Mouse (Mus musculus): Measurements from ENCODE around the gene Acad8.

The Acad8 gene

DNA sequence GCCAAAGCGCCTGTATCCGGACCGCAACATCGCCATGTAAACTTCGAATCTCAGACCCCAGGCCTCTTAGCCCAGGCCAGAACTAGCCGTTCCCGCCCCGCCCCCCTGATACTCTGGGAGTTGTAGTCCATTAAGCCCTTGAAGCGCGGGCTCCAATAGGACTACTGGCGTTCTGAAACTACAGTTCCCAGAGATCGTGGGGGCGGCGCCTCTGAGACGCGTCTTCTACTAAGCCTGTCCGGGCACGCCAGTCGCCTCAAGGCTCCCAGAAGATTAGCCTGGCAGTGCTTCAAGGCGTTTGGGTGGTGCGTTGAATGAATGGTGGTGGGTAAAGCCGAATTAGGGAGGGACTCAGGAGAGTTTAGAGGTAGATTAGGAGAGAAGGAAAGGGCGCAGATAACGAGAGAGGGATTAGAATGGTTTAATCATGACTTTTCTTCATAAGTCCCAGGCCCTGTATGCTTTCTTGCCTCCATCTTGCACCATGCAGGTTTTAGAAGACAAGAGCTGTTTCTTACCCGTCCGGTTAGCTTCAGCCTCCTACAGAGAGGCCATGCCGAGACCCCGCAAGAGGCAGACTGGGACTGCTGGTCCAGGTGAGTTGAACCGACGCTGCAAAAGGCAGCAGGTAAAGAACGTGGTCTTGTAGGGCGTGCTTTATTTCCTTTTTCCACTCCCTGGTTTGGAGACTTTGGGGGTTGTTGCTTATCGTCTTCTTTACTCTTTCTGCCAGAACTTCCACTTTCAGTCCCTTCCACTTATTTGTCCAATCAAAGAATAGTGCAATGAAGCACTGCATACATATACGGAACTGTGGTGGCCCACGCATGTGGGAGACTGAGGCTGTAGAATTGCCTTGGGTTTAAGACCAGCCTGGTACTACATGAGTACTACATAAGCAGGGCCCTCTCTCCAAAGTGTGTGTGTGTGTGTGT, at the start of gene Acad8, which contains the start of gene Thyn1:
Gene Acad8 (minus strand): TSS at position 106 of the 935 bp plus-strand sequence.
Gene Thyn1 (plus strand): TSS at position 250 of the 935 bp plus-strand sequence.
- DNase-seq (ENCODE audit: low read depth), result peak; percentile 95

DNA sequence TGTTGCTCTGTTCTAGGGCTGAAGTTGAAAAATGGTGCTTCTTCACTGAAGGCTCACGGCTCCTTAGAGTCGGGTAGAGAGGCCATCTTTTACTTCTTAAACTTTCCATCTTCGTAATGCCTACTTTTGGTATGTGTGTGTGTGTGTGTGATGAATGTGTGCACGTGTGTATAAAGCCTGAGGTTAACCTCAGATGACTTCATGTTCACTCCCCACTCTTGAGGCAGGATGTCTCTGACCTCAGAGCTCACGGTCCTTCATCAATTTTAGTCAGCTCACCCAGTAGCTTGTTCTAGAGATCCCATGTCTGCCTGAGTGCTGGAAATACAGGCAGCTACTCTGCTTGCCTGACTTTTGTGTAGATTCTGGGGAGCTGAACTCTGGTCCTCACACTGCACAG, 44.5 kb upstream of the Acad8 start:
- DNase-seq (ENCODE audit: low read depth), result no peak

- DNase-seq (ENCODE audit: low read depth), result no peak
These were observed 31.4 kb upstream of the Acad8 start for GRCm38 (mm10) chr9:27030763-27031100.

DNA sequence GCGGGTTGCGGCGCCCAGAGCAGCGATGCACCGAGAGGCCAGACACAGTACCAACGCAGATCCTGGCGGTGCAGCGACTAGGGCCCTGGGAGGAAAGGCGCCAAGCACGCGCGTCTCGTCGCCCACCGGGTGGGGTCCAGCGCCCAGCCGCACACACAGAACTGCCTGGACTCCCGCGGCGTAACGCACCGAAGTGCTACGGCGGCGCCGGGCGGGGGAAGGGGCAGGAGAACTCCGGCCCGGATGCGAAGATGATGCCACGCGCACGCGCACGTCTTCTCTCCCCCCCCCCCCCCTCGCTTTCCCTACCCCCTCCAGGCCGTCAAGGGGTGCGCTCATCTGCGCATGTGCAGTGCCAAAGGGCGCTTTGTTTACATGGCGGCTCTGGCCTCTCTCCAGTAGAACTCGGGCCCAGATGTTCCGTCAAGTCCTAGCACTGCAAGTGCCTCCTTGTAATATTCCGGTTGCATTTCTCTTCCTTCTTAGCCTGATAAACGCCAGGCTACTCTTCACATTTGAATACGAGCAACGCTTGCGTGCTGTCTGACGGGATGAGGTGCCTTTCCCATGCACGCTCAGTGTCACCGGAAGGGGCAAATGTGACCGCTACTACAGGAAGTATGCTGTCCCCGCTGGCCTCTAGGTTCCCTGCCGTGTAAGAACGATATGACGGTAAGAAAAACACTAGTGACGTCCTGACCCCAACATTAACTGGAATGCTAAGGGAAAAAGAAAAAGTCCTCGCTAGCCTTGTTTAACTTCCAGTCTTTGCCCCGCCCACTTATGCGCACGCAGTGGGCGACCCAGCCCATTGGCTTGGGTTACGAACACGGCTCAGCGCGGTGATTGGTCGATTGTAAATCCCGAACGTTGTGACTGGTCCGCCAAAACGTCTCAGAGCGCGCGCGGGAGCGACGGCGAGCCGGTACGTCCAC, 30.7 kb upstream of the Acad8 start, which contains the start of the genes Vps26b and Ncapd3:
Gene Vps26b (minus strand): TSS at position 238 of the 935 bp plus-strand sequence.
Gene Ncapd3 (plus strand): TSS at position 348 of the 935 bp plus-strand sequence.
- DNase-seq (ENCODE audit: low read depth), result peak; percentile 95

DNA sequence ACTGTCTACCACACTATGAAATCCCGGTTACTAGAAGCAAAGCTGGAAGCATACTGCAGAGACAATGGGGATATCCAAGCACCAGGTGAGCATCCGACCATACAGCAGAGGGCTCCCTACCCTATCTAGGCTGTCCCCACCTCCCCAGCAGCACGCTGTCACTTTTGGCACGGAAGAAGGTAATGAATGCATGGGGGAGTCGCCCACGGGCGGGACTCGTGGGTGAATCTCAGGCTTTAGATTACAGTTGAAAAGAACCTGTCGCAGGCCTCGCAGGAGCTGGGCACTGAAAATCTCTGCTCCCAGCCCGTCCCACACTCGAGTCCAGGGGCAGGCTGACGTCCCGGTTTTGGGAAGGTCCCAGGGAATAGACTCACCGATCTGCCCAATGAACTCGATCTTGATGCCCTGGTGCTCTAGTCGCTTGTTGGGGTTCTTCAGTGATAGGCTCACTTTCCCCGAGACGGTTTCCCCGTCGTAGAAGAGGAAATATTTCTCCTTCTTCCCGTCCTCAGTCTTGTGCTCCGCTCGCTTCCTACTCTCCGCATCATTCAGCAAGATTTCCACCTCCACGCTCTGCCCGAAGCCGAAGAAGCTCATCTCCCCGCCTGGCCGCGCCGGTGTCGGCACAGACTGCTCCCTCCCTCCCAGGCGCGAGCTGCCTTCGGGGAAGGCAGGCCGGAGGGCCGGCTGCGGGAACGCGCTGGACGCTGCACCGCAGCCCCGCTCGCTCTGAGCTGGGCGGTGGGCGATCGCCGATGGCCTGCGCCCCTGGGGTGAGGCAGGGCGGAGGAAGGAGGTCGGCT, 29.9 kb upstream of the Acad8 start:
- peak; percentile 23 for DNase-seq (ENCODE audit: low read depth)

GRCm38 (mm10) chr9:27026708-27027107, 27.3 kb upstream of the Acad8 start:
- peak; percentile 22 for DNase-seq (ENCODE audit: low read depth)

- peak; percentile 31 for DNase-seq (ENCODE audit: low read depth)
These were observed 24.3 kb upstream of the Acad8 start for GRCm38 (mm10) chr9:27023681-27024080.

GRCm38 (mm10) chr9:27018961-27019360, 19.6 kb upstream of the Acad8 start:
- DNase-seq (ENCODE audit: low read depth), result no peak

DNA sequence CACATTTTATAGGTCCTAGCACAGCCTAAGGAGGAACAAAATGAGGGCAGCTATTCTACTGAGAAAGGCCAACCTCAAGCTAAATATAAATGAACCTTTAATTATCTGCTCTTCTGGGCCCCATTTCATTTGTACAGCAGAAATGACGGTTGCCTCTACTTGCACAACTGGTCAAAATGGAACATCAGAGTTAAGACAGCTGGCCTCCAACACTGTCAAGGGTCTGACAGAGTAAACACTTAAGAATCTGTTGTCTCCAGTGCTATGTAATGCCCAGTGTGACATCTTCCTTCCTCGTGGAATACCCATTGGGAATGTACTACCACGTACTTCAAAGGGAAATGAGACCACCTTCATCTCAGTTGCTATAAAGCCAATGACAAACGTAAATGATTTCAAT, 12.2 kb upstream of the Acad8 start:
- DNase-seq (ENCODE audit: low read depth), result no peak

GRCm38 (mm10) chr9:27009231-27009630, 9.9 kb upstream of the Acad8 start:
- no peak for DNase-seq (ENCODE audit: low read depth)

- no peak for DNase-seq (ENCODE audit: low read depth)
These were observed 7.5 kb upstream of the Acad8 start for GRCm38 (mm10) chr9:27006866-27007265.

- DNase-seq (ENCODE audit: low read depth), result no peak
These were observed 6.6 kb upstream of the Acad8 start for GRCm38 (mm10) chr9:27005933-27006332.

GRCm38 (mm10) chr9:27005231-27005630, 5.9 kb upstream of the Acad8 start:
- DNase-seq (ENCODE audit: low read depth), result no peak

DNA sequence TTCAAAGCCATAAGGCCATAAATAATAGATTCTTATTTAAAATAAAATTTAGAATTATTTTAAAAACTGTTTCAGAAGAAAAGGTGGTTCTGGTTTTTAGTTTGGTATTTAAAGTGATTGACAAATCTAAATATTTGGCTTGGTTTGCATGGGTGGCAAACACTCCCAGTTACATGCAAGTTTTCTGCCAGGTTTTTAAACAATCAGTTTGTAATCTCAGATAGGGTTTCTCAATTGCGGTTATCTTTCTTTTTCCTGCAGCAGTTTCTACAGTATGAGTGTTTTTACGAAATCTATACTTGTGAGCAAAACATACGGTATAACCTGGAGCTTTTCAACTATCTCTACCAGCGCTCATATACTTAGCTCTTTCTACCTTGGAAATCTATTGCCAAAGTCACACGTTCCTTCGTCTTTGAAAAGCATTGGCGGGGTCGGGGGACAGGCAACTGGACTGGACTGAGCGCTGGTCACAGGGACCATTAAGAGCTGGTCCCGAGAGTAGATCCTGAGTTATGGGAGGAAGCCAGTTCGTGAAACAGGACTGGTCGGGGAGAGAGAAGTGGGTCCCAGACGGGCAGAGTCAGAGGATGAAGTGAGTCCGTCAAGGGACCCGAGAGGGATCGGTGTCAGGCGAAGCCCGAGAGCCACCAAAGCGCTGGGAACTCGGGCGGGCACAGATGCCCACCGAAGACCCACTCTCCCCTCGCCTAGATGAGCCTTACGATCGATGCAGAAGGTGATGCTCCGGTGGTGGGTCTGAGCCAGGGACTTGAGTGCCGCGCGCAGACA, 501 bp downstream of the Acad8 start:
- no peak for DNase-seq (ENCODE audit: low read depth)

DNA sequence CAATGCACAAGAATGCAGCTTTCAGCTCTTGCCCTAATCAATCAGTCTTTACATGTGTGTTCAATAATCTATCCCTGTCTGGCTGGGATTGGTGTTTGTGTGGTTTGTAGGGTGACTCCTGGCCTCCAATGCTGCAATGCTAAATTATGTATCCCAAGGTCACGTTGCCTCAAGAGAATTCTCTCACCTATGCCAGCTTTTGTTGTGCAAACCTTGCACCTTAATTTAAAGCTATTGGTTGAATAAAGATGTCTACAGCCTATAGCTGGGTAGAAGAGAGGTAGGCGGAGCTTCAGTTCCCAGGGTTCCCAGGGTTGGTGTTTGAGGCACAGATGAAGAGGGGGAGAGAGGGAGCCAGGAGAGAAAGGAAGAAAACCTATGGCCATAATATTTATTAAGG, 1.9 kb downstream of the Acad8 start:
- no peak for DNase-seq (ENCODE audit: low read depth)

GRCm38 (mm10) chr9:26997062-26997461, 2.3 kb downstream of the Acad8 start:
- no peak for DNase-seq (ENCODE audit: low read depth)

DNA sequence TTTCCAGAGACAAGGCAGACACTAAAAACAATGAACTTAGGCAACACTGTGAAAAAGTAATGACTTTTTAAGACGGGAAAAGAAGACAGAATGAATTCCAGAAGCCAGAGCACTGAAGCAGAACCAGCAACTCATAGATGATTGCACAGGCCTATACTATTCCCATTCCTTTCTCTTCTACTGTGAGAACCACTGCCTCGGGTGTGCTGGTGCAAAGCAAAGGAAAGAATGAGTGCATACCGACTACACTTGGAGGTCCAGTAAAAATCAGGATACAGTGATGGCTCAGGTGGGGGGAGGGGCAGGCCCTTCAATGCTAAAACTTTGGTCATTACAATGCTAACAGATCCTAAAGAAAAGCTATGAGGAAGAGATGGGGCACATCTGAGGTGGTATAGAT, 5.5 kb downstream of the Acad8 start:
- DNase-seq (ENCODE audit: low read depth), result no peak

- no peak for DNase-seq (ENCODE audit: low read depth)
These were observed 6.2 kb downstream of the Acad8 start for GRCm38 (mm10) chr9:26993118-26993517.

DNA sequence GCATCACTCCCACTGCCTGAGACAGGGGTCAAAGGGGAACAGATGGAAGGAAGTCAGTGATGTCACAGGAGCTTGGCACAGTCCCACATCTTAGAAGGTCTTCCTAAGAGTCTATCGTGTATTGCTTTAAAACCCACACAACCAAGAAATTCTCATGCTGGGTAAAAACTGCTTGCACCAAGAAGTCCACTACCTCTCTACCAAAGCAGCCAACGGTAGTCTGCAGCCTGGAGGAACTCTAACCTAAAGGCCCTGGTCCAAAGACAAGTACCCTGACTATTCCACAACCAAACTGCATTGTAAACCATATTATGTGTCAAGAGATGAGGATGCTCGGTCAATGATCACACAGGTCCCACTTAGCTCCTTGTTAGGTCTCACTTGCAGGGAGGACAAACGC, 9.2 kb downstream of the Acad8 start:
- DNase-seq (ENCODE audit: low read depth), result no peak

GRCm38 (mm10) chr9:26985668-26986277, 13.6 kb downstream of the Acad8 start:
- no peak for DNase-seq (ENCODE audit: low read depth)
